Mouse (Mus musculus): ENCODE results near the gene Letmd1.

DNA sequence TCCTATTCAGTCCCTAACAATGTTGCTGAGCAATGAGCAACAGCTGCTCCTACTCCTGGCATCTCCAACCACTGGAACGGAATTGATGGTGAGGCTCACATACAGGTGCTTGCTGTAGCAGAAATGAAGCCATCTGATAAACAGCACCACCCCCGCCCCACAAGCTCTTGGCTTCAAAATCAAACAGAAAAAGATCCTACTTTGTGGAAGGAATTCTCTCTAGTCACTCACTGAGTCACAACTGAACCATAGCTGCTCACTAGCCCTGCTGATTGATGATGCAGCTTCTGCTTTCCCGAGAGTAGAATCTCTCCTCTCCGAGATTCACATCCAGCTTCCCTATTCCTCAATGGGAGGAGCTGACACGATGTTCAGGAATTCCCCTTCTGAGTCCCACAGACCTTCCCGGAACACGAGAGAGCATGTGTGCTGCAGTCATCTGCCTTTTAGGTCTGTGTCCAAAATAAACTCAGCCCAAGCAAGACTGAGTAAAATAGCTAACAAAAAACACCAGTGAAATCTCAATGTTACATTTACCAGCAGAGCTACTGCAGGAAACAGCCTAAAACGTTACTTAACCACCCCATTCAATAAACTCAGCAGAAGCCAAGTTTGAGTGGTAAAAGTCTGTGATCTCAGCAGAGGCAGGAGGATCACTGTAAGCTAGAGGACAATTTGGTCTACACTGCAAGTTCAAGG is 47.6 kb upstream of the Letmd1 start:
- TF ChIP-seq CTCF (IDR thresholded peaks at IDR 0.05; ENCODE audit: insufficient read depth, low read length), result no peak
- no peak for TF ChIP-seq POLR2A (IDR thresholded peaks at IDR 0.05; ENCODE audit: borderline replicate concordance, extremely low read depth, low read depth, low read length)

All from lung, adult 2 months (tissue).